Mouse (Mus musculus) layer of hippocampus, adult 2 months (tissue): ENCODE measurements around the gene Josd1. TPM values are rescaled to one million over a fixed set of nuclear protein-coding genes. Genes with fewer than 3 reads are reported as not detected.

Source experiments
- DNase-seq, 2 experiments: peaks; one replicate each; pipeline ENCODE4 v3.0.0; 2022; ENCODE audit warnings: low spot score in 2 of 2
- H3K27ac ChIP-seq: fragments of 200-600 bp; 2 replicates; pipeline ENCODE4 v1.8.1; 2022
- H3K4me3 ChIP-seq: fragments of 200-600 bp; 2 replicates; pipeline ENCODE4 v1.8.1; 2022; ENCODE audit warnings: mild to moderate bottlenecking
- CTCF ChIP-seq: fragments of 200-600 bp; conservative IDR thresholded peaks from 2 replicates; pipeline ENCODE4 v1.8.1; 2022; ENCODE audit warnings: antibody characterized with exemption, mild to moderate bottlenecking, moderate library complexity
- total RNA-seq, 2 experiments: library from RNA; stranded (reverse); gene quantifications; 2 replicates each; pipeline ENCODE4 v1.2.3; 2021

The Josd1 gene
- total RNA-seq, 2 experiments from 2014 or later, result 46.0 to 47.0 TPM

DNA sequence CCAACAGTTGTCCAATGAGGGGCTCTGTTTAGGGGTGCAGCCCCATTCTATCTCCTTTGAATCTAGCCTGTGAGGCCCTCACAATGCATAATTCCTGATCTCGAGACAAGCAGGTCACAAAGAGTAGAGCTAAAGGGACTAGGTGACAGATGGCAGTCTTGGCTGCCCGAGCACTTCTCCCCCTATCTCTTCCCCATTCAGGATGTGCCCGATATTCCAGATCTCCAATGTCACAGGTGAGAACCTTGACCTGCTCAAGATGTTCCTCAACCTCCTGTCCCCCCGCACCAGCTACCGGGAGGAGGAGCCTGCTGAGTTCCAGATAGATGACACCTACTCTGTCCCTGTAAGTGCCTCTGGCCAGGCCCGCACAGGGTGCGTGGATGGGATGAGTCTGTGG is 27.9 kb upstream of the Josd1 start:
- no peak for DNase-seq
- Histone ChIP-seq H3K27ac (no peak overlapping the region), H3K4me3 (no peak overlapping the region)
- TF ChIP-seq CTCF, result no peak

DNA sequence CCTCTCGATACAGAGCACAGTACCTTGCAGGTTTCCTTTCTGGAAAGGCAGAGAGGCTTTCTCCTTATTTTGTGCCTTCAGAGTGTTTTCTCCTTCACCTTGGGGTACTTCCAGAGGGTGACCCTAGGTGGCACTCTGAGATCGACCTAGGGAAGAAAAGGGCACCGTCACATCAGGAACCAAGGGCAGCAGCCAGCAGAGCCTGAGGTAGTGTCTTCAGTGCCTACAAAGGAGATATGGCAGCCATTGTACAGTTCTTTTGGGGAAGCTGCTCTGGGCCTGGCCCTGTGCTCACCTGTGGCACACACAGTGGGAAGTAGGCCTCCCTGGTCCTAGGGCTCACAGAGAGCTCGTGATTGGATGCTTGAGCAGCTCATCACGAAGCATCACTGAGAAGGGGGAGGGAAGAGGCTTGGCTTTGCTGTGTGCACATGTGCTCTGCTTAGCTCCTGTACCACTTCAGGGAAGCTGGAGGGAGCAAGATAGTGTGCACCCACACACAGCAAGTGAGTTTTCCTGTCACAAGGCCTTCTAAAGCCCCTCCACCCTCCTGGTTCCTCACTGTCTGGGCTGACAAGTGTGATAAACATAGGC is 20.6 kb upstream of the Josd1 start:
- Histone ChIP-seq H3K27ac (no peak overlapping the region), H3K4me3 (no peak overlapping the region)
- DNase-seq, result no peak
- TF ChIP-seq CTCF, result peak; percentile 33; the same call in 1 of the 2 replicates

DNA sequence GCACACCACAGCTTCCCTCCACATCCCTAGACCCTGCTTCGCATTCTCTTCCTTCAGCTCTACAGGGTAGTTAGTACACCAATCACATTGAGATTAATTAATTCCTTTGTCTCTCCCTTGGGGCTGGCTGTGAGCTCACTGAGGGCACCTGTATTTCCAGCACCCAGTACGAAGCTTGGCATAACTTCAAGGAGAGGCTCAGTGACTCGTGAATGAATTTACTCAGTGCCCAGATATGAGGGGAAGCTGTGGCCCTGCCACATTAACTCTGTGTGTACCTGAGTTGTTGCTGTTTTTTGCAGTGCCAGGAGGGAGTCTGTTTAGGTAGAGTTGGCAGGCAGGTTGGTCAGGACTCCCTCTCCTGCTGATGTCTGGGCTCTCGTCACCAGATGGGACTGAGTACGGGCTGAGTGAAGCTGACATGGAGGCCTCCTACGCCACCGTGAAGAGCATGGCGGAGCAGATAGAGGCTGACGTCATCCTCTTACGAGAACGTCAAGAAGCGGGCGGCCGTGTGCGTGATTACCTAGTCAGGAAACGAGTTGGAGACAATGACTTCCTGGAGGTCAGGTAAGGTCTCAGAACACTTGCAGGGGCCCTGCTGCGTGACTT is 19.0 kb upstream of the Josd1 start:
- H3K4me3 ChIP-seq, result no peak overlapping the region
- H3K27ac ChIP-seq, result no peak overlapping the region
- no peak for DNase-seq
- TF ChIP-seq CTCF, result no peak

DNA sequence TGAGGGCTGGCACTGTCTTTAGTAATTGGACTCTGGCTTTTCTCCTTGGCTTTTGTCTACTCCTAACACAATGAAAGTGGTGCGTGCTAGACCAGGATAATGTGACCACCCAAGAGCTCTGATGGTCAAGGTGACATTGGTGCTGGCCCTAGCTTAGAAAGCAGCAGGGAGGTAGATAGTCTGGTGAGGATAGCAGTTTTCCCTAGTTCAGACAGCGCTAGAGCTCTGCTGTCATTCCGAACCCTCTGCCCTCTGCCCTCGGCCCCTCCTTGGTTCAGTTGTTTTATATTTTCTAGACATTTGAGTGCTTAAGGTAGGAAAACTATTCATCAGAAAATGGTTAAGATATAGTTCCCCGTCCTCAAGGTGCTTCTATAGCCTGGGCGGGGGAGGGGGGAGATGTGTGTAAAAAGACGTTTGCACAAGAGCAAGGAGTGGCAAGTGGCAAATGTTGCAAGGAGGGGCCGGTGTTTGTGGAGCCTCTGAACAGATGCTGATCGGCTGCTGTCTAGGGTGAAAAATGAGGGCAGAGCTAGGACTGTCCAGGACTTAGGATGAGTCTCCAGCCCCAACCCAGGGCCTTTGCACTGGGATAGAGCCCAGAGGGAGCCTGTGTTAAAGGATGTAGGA is 10.0 kb upstream of the Josd1 start:
- DNase-seq, result no peak
- Histone ChIP-seq H3K27ac (peak overlapping the region; percentile 15; the same call in 1 of the 2 replicates), H3K4me3 (no peak overlapping the region)
- no peak for TF ChIP-seq CTCF

DNA sequence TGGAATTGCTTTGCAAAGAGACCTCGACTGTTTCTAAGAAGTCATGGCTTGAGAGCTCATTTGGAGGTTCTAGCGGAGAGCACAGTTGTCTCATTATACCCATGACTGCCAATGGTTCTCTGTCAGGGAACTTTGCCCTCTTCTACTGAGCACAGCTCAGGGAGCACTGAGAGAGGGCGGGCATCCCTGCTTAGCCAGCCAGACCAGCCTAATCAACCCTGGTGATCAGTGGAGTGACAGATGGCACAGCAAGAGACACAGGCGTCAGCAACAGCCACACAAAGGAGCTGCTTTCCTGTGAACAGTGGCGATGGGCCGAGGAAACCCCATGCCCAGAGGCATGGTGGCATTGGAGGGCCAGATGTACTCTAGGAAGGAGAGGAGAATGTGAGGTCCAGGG is 9.3 kb upstream of the Josd1 start:
- no peak for DNase-seq
- peak overlapping the region; percentile 15 for H3K27ac ChIP-seq

DNA sequence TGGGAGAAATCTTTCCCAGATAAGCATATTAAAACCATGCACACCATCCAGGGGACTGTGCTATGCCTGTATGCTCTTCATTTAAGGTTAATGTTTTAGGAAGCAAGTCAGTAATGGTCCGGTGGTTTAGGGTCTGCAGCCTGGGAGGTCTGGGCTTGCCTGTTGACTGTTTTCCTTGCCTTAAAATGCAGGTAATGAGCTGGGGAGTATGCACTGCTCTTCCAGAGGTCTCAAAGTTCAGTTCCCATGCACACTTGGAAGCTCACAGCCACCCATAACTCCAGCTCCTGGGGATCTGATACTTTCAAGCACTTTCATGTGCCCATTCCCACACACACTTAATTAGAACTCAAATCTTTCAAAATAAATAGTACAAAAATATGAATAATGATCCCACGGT is 8.8 kb upstream of the Josd1 start:
- no peak for DNase-seq
- no peak overlapping the region for H3K27ac ChIP-seq
- no peak overlapping the region for H3K4me3 ChIP-seq
- no peak for TF ChIP-seq CTCF

More for the DNA sequence above, 9.3 kb upstream of the Josd1 start:
- no peak for TF ChIP-seq CTCF
- no peak overlapping the region for H3K4me3 ChIP-seq

DNA sequence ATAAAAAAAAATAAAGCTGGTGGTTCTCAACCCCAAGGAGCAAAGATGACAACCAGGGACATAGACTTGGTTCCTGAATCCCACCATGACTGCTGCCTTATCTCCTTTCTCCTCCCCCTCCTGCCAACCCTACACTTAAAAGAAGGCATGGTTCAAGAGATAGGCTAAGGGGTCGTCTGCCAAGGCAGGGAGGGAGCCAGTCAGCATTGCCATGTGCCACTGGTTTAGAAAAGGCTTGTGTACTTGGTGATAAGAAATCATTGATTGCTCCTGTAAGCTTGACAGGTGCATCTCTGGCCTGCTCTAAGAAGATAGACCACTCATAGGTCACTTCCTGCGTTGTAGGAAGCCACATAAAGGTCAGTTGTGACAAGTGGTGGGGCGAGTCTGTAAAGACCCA is 7.8 kb upstream of the Josd1 start:
- DNase-seq, result no peak
- TF ChIP-seq CTCF, result no peak
- Histone ChIP-seq H3K4me3 (no peak overlapping the region), H3K27ac (no peak overlapping the region)

DNA sequence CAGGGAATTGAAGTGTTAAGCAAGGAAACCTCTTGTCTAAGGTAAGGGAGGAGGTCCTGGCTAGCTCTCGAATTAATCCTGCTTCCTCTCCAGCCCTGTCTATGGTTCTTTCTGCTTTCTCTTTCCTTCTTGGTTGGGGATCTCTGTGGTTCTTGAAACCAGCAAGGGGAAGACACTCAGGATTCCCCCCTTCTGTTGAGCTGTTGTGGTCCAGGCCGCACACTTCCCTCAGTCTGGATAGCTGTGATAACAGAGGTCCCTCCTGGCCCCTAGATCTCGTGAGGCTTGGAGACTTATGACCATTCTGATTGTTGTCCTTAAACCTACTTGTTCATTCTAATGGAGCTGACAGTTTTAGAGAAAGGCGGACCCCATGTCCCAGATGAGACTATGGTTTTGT is 6.8 kb upstream of the Josd1 start:
- no peak overlapping the region for H3K4me3 ChIP-seq
- peak overlapping the region; percentile 25; the same call in 1 of the 2 replicates for H3K27ac ChIP-seq
- no peak for TF ChIP-seq CTCF
- no peak for DNase-seq

DNA sequence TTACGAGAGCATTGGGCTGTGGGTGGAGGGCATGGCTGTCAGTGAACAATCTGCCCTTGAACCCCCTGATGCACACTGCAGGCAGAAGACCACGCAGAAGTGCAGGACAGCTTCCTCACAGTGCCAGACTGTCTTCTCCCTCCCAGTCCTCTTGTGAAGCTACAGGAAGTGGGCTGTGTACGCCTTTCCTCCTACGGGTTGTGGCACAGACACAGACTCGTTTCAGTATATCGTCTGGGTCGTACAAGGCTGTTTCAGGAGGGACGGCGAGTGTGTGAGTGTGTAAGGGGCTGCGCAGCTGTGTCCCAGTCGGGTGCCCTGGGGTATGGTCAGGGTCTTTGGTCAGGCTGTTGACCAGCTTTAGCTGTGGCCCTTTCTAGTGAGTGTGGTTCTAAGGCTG is 6.0 kb upstream of the Josd1 start:
- Histone ChIP-seq H3K27ac (peak overlapping the region; percentile 25; the same call in 1 of the 2 replicates), H3K4me3 (no peak overlapping the region)
- DNase-seq, result no peak
- TF ChIP-seq CTCF, result no peak

DNA sequence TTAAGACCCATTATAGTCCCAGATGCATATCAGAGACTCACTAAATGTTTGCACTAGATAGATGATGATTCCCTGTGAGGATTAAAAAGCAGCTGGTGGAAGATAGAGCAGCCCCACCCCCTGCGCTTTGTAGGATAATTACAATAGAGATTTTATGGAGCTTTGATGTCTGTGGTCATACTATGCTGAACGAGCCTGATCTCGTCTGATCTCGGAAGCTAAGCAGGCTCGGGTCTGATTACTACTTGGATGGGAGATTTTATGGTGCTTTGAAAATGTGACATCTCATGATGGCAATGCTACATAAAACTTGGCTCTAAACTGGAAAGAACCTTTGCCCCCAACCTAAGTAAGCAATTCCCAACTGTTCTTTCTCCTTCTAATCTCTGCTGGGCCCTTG is 4.6 kb upstream of the Josd1 start:
- no peak for DNase-seq
- no peak overlapping the region for H3K27ac ChIP-seq
- TF ChIP-seq CTCF, result no peak
- H3K4me3 ChIP-seq, result no peak overlapping the region

DNA sequence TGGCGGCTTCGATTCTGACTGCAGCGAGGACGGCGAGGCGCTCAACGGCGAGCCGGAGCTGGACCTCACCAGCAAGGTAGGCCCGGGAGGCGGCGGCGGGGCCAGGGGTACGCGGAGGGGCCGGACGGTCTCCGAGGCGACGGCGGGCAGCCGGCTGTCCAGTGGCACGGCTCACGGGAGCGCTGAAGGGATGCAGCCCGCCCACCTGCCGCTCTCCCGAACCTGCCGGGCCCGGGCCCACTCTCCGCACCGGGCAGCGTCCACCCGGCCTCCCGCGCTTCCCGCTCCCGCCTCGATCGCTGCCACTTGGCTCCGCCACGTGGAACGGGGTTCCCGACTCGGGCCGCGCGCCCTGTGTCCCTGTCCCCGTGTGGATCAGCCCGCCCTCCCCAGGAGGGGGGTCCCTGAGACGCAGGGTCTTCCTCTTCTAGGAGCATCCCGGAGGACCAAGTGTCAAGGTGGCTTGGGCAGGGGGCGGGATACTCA is 3.3 kb upstream of the Josd1 start:
- Histone ChIP-seq H3K27ac (peak overlapping the region; percentile 94), H3K4me3 (peak overlapping the region; percentile 94)
- TF ChIP-seq CTCF, result no peak
- peak in 1 of 2 experiments; percentile 40 for DNase-seq

DNA sequence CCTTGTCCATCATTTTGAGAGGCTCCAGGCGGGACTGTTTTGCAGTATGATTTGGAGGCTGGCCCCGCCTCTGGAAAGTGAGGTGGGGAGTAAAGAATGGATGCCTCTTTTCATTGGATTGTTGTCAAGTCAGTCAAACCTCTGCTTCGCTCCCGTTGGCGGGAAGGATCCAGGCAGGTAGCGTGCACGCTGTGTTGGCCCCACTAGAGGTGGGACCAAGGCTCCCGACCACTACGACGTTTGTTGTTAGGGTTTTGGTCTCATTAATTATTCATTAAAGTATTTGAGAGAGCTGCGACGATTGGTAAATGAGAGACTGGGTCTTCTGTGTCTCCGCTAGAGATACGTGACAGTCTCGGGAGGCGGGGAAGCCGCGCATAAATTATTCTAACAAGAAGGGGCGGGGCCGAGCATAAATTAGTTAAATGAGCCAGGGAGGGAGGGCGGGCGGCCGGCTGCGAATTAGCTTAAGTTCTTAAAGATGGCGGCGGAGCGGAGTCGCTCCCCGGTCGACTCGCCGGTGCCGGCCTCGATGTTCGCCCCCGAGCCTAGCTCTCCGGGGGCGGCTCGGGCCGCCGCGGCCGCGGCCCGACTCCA is 2.8 kb upstream of the Josd1 start, which contains the start of gene Gtpbp1:
Gtpbp1 (plus strand) TSS at position 420 of the 597 bp plus-strand sequence.
- Histone ChIP-seq H3K27ac (peak within 1 kb of the TSS; percentile 94), H3K4me3 (peak within 1 kb of the TSS; percentile 94)
- no peak for TF ChIP-seq CTCF
- peak; percentile 97 to 100 for DNase-seq
